Mouse (Mus musculus): ENCODE results near the gene Mms19.

The Mms19 gene

GRCm38 (mm10) chr19:41980819-41981594 is at the start of gene Mms19:
Gene Mms19, minus strand, starts transcription at chr19:41981157.
- peak; percentile 92 to 97 for DNase-seq (ENCODE audit: low spot score in 2 of 2)

DNA sequence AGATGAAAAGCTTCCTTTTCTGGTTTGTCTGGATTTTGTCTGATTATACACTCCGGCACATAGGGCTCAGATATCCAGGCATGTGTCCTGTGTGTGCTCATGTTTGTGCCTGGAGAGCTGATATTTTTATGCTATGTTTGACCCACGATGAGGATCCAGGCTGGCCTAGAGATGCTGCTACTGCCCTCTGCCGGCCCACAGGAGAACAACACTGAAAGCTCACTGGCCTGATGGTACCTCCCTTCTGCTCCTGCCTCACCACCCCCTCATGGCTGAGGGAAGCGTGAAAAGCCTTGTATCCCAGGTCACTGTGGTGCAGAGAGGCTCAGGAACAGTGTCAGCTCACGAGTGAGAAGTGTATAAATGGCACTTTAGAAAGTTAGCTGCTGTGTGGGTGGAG is 45.2 kb upstream of the Mms19 start:
- peak; percentile 75 to 86 for DNase-seq (ENCODE audit: low spot score in 2 of 2)

DNA sequence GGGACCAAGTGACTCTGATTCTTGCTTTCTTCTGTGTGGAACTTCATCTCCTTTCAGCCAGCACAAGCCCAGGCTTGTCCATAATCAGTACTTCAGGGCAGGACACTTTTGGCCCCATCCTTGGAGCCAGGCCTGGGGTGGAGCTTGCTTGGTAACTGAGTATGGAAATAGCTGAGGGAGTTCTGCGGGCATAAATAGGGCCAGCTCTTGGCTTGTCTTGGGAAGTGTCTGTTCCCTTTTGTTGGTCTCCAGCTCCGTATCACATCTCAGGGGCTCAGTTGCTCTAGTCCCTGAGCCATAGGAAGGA is 41.5 kb upstream of the Mms19 start:
- DNase-seq (ENCODE audit: low spot score in 2 of 2) = no peak

DNA sequence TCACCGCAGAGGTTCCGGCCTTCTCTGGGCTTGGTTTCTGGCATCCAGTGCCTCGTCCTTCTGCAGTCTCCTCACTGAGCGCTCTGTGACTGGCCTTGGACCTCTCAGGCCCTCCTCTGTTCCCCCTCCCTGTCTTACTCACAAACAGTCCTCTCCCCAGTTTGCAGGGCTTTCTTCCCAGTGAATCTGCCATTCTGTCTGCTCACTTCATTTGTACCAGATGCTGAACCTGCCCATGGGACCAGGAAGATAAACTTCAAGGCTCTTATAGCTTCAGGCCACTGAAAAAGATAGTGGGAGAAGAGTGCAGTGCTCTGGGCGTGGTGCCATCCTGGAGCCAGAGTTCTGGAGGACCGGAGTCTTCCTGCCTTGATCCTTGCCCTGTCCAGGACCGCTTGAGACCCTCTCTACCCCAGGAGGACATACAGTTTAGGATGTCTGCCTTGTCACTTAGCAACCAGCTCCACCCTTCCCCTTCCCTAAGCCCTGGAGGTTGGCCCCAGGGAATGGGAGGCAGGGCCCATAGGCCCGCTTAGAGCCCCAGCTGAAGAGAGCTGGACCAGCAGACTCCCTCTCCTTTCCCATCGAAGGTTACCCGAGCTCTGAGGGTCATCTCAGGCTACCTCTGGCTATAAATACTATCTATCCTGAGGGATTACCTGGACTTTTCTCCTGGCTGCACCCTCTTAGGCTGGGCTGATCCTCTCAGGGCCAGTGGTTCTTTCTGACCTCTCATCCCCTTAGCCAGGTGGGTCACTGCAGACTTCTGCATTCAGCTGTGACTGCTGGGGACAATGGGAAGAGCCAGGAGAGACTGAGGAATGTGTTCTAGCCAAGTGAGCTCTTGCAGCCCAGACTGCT is 41.0 kb upstream of the Mms19 start:
- DNase-seq (ENCODE audit: low spot score in 2 of 2) = no peak

DNA sequence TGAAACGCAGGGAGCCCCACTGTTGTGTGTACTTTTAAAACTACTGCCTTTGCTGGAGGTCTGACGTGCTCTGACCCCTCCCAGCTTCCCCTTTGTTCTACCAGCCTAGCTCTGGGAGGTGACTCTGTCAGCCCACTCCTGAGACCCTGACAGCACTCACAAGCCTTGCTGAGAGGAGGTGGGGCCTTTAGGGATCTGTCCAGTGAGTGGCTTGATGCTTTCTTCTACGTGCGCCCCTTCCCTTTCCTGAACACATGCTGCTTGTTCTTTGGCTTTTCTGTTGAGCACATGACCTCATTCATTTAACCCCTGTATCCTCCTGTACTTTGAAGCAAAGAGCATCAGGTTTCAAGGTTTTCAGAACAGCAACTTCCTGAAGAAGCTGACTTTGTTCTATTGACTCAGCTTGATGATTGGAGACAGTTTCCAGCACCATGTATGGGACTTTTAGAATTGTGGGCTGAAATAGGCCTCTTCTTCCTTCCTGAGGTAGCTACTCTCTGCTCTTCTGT is 38.1 kb upstream of the Mms19 start:
- no peak for DNase-seq (ENCODE audit: low spot score in 2 of 2)

DNA sequence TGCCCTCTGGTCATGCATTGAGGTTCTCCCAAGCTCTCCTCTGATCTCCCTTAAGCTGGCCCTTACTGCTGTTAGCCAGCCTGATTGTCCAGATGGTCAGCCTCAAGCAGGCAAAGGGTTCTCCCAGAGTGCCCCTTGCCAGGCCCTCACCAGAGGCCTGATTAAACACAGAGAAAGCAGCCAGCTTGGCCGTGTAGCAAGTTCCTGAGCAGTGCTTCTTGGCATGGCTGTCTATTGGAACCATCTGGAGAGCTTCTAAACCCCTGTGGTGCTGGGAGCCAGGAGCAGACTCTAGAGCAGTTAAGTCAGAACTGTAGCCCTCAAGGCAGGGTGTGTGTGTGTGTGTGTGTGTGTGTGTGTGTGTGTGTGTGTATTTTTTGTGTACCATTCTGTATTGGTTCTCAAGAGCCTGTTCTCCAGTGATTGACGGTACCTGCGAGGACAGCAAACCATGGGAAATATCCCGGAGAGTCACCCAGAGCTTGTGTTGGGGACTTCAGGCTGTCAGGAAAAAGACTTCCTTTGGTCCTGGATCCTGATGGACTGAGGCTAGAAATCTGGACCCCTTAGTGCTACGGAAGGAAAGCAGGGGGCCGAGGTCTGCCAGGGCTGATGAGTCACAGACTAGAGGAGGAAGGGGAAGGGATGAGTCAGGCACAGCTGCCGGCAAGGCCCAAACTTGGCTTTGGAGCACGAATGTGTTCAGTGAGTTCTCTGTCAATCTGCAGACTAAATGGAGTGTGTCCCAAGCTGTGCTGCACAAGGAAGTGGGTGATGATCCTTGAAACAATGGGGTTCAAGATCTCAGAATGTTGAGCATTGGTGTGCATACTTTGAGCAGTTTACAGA is 36.7 kb upstream of the Mms19 start:
- DNase-seq (ENCODE audit: low spot score in 2 of 2) = peak in 1 of 2 experiments; percentile 61

DNA sequence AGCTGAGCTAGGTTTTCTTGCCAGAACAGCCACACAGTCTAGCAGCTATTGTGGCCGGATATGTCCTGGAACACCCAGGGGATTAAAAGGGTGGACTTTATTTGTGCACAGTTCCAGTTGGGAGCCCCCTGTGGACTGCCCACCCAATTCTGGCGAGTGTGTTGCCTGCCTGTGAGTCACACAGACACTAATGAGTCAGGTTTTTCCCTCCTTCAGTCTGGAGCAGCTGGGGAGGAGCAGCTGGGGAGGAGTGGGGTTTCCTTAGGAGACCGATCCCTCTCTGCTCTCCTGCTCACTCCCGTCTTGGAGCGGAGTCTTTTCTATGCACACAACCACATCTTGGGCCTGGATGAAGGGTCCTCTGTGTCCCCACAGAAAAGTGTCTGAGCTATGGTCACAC is 35.9 kb upstream of the Mms19 start:
- DNase-seq (ENCODE audit: low spot score in 2 of 2) = no peak

DNA sequence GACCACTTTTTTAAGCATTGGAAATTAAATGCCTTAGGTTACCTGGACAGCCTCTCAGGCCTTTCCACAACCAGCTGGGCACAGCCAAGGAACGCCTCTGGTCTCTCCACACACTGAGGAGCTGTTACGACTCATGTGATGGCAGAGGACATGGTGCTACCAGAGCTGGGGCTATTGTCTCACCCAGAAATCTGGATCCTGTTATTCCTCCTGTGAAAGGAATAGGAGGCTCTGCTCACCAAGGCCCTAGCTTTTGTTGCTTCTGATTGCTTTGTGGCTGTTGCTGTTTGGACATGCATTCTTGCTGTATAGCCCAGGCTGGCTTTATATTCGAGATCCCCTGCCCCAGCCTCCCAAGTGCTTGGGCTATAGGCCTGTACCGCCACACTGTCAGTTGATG is 35.3 kb upstream of the Mms19 start:
- no peak for DNase-seq (ENCODE audit: low spot score in 2 of 2)

DNA sequence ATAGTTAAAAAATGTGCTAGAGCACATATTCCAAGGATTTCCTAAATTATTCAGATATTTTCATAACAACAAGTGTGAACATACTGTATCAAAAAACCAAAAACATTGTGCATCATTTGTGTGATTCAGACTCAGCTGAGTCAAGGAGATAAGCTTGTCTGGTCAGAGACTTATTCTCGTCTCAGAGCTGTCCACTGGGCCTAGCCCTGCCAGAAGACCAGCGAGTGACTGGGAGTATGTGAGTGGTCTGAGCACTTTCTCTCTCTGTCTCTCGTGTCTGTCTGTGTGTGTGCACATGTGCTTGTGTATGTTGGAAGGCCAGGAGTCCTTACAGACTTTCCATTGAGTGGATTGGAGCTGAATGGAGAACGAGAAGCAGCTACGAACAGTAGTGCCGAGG is 34.0 kb upstream of the Mms19 start:
- DNase-seq (ENCODE audit: low spot score in 2 of 2) = no peak

- no peak for DNase-seq (ENCODE audit: low spot score in 2 of 2)
Measured at GRCm38 (mm10) chr19:42014231-42014825, 33.4 kb upstream of the Mms19 start.

DNA sequence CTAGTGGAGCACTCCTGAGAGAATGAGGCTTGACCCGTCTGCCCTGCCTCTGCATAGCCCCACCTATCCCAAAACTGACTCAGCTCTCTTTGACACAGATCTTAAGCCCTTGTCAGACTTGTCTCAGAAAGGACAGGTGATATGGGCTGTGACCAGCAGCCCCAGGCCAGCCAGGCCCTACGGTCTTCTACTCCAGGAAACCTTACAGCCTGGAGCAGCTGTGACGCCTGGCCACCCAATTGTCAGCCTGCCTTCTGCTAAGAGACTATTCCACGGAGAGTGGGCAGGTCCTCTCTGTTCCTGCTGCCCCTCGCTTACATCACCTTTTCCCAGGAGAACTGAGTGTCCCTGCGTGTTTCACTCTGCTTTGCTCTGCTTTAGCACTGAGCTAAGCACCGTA is 30.2 kb upstream of the Mms19 start:
- DNase-seq (ENCODE audit: low spot score in 2 of 2) = no peak

- no peak for DNase-seq (ENCODE audit: low spot score in 2 of 2)
Measured at GRCm38 (mm10) chr19:42010436-42010835, 29.5 kb upstream of the Mms19 start.

DNA sequence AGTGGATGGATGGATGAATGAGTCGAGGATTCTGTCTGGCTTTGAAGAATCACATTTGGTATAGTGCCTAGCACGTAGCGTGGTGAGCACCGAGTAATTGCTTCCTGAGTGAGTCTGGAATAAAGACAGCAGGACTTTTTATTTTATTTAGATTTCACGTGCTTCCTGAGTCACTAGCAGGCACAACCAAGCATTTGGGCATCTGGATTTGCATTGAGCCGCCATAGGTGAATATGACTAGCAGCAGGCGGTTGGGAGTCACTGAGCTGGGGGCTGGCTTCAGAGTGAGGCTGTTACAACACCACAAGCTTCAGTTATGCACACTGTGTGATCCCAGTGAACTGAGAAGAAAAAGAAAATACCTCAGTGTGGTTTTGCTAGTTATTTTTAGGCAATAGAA is 28.1 kb upstream of the Mms19 start:
- DNase-seq (ENCODE audit: low spot score in 2 of 2) = no peak

DNA sequence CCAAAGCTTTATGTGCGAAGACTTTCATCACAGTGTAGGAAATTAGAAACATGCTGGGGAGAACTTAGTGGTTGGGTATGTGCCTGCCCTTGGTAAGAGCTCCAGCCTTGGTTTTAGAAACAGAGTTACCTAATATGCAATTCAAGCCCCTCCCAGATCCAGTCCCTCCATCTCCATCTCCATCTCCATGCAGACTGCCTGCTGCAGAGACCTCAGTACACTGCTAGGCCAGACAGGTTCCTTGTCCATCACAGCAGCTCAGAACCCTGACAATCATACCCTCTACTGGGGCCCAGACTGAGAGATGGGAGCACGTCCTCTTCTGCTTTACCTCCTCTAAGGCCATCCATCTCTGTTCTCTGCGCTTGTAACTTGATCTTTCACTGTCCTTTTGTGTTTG is 27.6 kb upstream of the Mms19 start:
- no peak for DNase-seq (ENCODE audit: low spot score in 2 of 2)

DNA sequence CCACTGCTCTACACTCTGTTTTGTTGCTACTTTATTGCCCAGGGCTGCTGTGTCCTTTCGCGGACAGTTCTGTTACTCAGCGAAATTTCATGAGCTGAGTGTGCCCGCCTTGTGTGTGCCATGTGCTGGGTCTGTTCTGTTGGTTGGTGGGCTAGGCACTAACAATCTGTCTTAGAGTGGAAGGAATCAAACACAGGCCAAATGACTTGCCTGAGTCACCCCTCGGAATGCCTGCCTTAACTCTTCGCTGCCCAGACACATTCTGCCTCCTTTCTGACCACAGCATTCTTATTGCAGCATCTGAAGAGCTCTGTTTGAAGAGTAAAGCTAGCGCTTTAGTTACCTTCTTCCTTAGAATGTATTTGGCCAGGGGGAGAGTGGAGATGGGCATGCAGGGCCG is 25.6 kb upstream of the Mms19 start:
- no peak for DNase-seq (ENCODE audit: low spot score in 2 of 2)

GRCm38 (mm10) chr19:42005616-42006015 is 24.7 kb upstream of the Mms19 start:
- DNase-seq (ENCODE audit: low spot score in 2 of 2) = no peak

- DNase-seq (ENCODE audit: low spot score in 2 of 2) = no peak
Measured at GRCm38 (mm10) chr19:42004258-42004657, 23.3 kb upstream of the Mms19 start.

DNA sequence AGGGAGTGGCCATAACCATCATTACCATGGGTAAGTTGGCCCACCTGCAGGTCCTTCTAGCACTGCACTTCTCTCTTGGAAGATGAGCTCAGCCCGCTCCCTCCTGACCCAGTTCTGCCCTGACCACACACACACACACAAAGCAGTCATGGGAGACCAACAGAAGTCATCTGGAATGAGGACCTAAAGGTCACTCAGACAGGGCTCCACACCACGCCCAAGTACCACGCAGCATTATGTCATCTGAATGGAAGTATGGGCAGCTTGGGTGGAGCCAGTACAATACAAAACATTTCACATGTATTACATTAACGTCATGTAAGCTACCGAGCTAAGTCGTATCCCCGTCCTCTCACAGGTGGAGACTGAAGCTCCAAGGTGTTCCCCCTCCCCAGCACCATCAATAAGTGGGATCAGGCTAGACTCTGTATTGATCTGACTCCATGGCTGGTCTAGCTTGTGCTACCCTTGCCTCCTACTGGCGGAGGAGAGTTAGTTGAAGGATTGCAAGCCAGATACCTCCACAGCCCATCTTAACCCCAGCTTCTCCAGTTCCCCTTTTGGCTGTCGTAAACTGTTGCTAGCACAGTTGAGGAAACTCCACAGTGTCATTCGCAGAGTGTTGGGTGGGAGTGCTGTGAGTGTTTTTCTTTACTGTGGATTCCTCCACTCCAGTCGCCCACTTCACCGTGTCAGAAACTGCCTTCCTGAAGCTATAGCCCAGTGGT is 20.5 kb upstream of the Mms19 start:
- no peak for DNase-seq (ENCODE audit: low spot score in 2 of 2)

DNA sequence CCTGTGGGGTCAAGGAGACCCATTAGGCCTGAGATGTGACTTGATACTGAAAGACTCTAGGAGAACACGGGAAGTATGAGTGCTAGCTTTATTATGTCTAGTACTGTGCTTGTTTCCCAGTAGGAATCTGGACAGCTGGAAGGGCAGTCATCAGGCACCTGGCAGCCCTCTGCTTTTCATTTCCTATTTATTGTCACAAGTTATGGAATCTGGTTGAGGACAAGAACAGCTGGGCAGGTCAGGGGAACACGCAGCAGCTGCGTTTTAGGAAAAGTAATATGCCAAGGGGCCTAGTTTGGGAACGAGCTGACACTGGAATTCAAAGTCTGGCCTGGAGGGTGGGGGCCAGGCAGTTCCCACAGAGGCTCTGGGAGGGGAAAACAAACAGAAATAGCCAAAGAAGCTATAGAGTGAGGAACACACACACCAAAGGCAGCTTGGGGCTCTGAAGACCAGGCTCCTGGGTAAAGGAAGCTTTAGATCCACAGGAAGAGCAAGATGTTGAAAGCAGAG is 19.5 kb upstream of the Mms19 start:
- DNase-seq (ENCODE audit: low spot score in 2 of 2) = no peak

DNA sequence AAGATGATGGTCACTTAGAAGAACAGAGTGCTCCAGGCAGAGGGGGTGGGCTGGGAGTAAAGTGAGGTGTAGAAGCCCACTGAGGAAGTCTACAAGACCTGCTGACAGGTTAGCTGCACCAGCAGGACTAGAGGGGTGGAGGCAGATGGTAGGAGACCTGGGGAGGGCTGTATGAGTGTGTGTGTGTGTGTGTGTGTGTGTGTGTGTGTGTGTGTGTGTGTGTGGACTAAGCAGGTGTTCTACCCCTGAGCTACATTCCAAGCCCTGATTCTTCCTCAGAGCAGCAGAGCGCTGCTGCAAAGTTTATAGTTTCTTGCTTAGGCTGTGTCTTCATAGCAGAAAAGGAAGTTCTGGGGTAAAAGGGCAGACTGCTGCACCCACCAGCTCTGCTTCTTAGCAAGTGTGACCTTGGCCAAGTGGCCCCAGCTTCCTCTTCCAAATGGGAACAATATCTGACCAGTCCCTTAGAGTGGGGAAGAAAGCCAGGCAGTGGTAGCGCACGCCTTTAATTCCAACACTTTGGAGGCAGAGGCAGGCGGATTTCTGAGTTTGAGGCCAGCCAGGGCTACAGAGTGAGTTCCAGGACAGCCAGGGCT is 18.8 kb upstream of the Mms19 start:
- no peak for DNase-seq (ENCODE audit: low spot score in 2 of 2)

Data from cerebellum, postnatal 4 days (tissue).